Mouse (Mus musculus) limb, embryonic 15.5 days (tissue): ENCODE measurements around the gene Gatd1. TPM values are rescaled to one million over a fixed set of nuclear protein-coding genes. Genes with fewer than 3 reads are reported as not detected.

Experiments
- ATAC-seq: fragments of 200-750 bp; cut with Nextera tagmentation; 2 replicates; pipeline ENCODE4 v1.8.0; 2017; ENCODE audit warnings: low read depth, moderate TSS enrichment; ENCODE audit not compliant: insufficient number of reproducible peaks, low FRiP score, low TSS enrichment
- H3K27ac ChIP-seq: fragments of 300-500 bp; sonication (generic); 2 replicates; pipeline ENCODE4 v1.5.1; 2015; ENCODE audit warnings: moderate library complexity, mild to moderate bottlenecking, inconsistent platforms
- H3K27me3 ChIP-seq: fragments of 300-500 bp; sonication (generic); 2 replicates; pipeline ENCODE4 v1.6.1; 2015; ENCODE audit warnings: inconsistent platforms
- H3K36me3 ChIP-seq: fragments of 300-500 bp; sonication (generic); 2 replicates; pipeline ENCODE4 v1.6.1; 2015; ENCODE audit warnings: inconsistent platforms
- H3K4me1 ChIP-seq: fragments of 300-500 bp; sonication (generic); 2 replicates; pipeline ENCODE4 v1.6.1; 2015; ENCODE audit warnings: inconsistent platforms
- H3K4me2 ChIP-seq: fragments of 300-500 bp; sonication (generic); 2 replicates; pipeline ENCODE4 v1.6.1; 2015; ENCODE audit warnings: mild to moderate bottlenecking, inconsistent platforms
- H3K4me3 ChIP-seq: fragments of 300-500 bp; sonication (generic); 2 replicates; pipeline ENCODE4 v1.5.1; 2015; ENCODE audit warnings: mild to moderate bottlenecking, inconsistent platforms
- H3K9ac ChIP-seq: fragments of 300-500 bp; sonication (generic); 2 replicates; pipeline ENCODE4 v1.6.1; 2015; ENCODE audit warnings: inconsistent platforms
- H3K9me3 ChIP-seq: fragments of 300-500 bp; sonication (generic); 2 replicates; pipeline ENCODE4 v1.6.1; 2016; ENCODE audit warnings: inconsistent platforms
- WGBS: fragments of 180-500 bp; shearing (Covaris S2); methylation state at CpG from one replicate; pipeline ENCODE4 v1.1.7; 2015; 5-methylcytosine and 5-hydroxymethylcytosine counted together
- polyA plus RNA-seq: library from polyadenylated mRNA; unstranded; fragments of >200 nt; fragmentation: Nextera tagmentation; extraction: Ambion mirVana; gene quantifications from 2 replicates; pipeline ENCODE4 v1.2.1, GENCODE M21; 2015

Gene Gatd1
- 62.8 and 62.9 TPM in 2 replicates for polyA plus RNA-seq

DNA sequence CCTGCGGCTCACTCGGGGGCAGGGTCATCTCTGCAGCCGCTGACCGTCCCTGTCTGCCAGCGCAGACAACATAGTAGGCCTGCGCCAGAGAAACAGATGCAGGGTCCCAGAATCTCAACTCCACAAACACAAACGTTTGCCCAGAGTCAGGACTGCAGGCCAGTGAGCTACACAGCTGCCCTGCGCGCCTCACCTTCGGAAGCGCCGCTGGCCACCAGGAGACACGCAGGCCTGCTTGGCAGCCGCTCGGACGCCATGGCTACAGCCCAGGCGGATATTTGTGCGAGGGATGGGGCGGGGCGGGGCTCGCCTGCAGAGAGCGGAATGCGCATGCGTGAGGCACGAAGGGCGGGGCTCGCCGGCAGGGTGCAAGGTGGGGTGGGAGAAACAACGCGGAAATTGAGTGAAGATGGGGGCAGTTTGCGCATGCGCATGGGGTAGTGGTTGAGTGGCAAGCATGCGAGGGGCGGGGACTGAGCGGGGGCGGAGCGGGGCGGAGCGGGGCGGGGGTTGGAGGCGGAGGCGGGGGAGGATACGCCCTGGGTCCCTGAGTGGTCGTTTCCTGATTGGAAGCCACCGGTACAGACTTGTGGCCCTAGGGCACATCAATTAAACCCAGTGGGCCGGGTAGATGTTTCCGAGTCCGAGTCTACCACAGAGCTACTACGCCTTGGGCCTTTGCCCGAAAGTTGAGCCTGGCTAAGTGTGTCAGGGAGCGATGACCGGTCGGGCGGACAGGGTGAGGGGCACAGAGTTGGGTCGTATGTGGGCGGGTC, at the start of gene Gatd1:
TSS of gene Gatd1 (minus strand) at position 328 of the 776 bp plus-strand sequence.
- peak within 1 kb of the TSS; percentile 62 for H3K4me3 ChIP-seq
- under 1% methylated on average over 55 of the region's 56 CpGs for WGBS

GRCm38 (mm10) chr7:141462333-141462821, 48.4 kb upstream of the Gatd1 start:
- peaks cover 52% of the 10 kb centered on the region for H3K4me1 ChIP-seq
- H3K9ac ChIP-seq = 0 out of 2 replicates have a peak overlapping the region, but pooled peaks have one; percentile 28
- H3K4me3 ChIP-seq = peak overlapping the region; percentile 41; the same call in 1 of the 2 replicates

More for the DNA sequence above, at the start of gene Gatd1:
- peak; percentile 89 for ATAC-seq
- Histone ChIP-seq H3K4me2 (peak within 1 kb of the TSS; percentile 79), H3K27me3 (no peaks in the 10 kb centered on the region), H3K27ac (peak within 1 kb of the TSS; percentile 83), H3K4me1 (peaks cover 14% of the 10 kb centered on the region), H3K9ac (peak within 1 kb of the TSS; percentile 69), H3K9me3 (no peaks in the 10 kb centered on the region), H3K36me3 (peaks cover 25% of the 10 kb centered on the region)

GRCm38 (mm10) chr7:141461521-141462332, 47.8 kb upstream of the Gatd1 start:
- peaks cover 47% of the 10 kb centered on the region for H3K4me1 ChIP-seq
- peak overlapping the region; percentile 28; the same call in 1 of the 2 replicates for H3K9ac ChIP-seq
- H3K27ac ChIP-seq = no peak overlapping the region; the same call in 1 of the 2 replicates
- H3K9me3 ChIP-seq = no peaks in the 10 kb centered on the region
- no peak for ATAC-seq
- 3% methylated on average over 59 of the region's 59 CpGs for WGBS
- H3K27me3 ChIP-seq = peaks cover 61% of the 10 kb centered on the region
- peaks cover 7% of the 10 kb centered on the region; the same call in 1 of the 2 replicates for H3K36me3 ChIP-seq
- H3K4me3 ChIP-seq = peak overlapping the region; percentile 41
- peak overlapping the region; percentile 76 for H3K4me2 ChIP-seq

More at GRCm38 (mm10) chr7:141462333-141462821, 48.4 kb upstream of the Gatd1 start:
- Histone ChIP-seq H3K36me3 (peaks cover 7% of the 10 kb centered on the region; the same call in 1 of the 2 replicates), H3K9me3 (no peaks in the 10 kb centered on the region), H3K4me2 (peak overlapping the region; percentile 76; the same call in 1 of the 2 replicates), H3K27ac (no peak overlapping the region), H3K27me3 (peaks cover 61% of the 10 kb centered on the region)
- ATAC-seq = no peak
- WGBS = 7% methylated on average over 5 of the region's 5 CpGs

- ATAC-seq = no peak
- Histone ChIP-seq H3K9me3 (no peaks in the 10 kb centered on the region), H3K4me2 (peak within 1 kb of the TSS; percentile 76), H3K27ac (no peak within 1 kb of the TSS; the same call in 1 of the 2 replicates), H3K4me1 (peaks cover 46% of the 10 kb centered on the region), H3K9ac (peak within 1 kb of the TSS; percentile 28; the same call in 1 of the 2 replicates), H3K27me3 (peaks cover 60% of the 10 kb centered on the region), H3K4me3 (peak within 1 kb of the TSS; percentile 41), H3K36me3 (peaks cover 7% of the 10 kb centered on the region; the same call in 1 of the 2 replicates)
- 71% methylated on average over 15 of the region's 15 CpGs for WGBS
Observed at GRCm38 (mm10) chr7:141460391-141461113, 46.6 kb upstream of the Gatd1 start, which contains the start of gene Cracr2b. TSS of gene Cracr2b (plus strand) at chr7:141461094.

- Histone ChIP-seq H3K4me2 (no peak overlapping the region), H3K9me3 (no peaks in the 10 kb centered on the region), H3K27me3 (peaks cover 57% of the 10 kb centered on the region), H3K27ac (no peak overlapping the region), H3K4me3 (no peak overlapping the region), H3K4me1 (peaks cover 45% of the 10 kb centered on the region), H3K36me3 (peaks cover 7% of the 10 kb centered on the region; the same call in 1 of the 2 replicates), H3K9ac (no peak overlapping the region)
- ATAC-seq = no peak
- 65% methylated on average over 5 of the region's 5 CpGs for WGBS
Observed at GRCm38 (mm10) chr7:141460001-141460390, 46.1 kb upstream of the Gatd1 start.

DNA sequence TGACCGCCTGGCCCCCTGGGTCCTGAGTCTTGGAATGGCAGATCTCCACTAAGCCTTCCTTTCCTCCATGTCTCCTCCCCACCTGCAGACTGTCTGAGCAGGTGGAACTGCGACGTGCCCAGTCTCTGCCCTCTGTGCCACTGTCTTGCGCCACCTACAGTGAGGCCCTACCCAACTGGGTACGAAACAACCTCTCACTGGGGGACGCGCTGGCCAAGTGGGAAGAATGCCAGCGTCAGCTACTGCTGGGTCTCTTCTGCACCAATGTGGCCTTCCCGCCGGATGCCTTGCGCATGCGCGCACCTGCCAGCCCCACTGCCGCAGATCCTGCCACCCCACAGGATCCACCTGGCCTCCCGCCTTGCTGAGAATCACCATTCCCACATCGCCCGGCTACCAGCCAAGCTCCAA, 45.4 kb upstream of the Gatd1 start:
- Histone ChIP-seq H3K27ac (no peak overlapping the region), H3K4me2 (no peak overlapping the region), H3K4me3 (no peak overlapping the region), H3K36me3 (peaks cover 7% of the 10 kb centered on the region; the same call in 1 of the 2 replicates), H3K4me1 (peaks cover 43% of the 10 kb centered on the region), H3K27me3 (peaks cover 50% of the 10 kb centered on the region), H3K9ac (no peak overlapping the region), H3K9me3 (no peaks in the 10 kb centered on the region)
- no peak for ATAC-seq
- WGBS = 87% methylated on average over 17 of the region's 17 CpGs

DNA sequence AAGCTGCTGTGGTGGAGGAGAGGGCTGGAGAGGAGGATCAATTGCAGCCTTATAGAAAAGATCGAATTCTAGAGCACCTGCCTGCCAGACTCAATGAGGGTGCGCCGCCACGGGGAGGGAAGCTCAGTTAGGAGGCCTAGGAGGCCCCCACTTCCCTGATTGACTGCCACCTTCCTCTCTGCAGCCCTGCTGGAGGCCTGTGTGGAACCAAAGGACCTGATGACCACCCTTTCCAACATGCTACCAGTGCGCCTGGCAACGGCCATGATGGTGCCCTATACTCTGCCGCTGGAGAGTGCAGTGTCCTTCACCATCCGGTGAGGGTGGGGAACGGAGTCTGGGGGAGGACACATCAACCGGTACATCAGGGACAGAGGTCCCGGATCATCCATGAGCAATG, 44.7 kb upstream of the Gatd1 start:
- Histone ChIP-seq H3K36me3 (peaks cover 7% of the 10 kb centered on the region; the same call in 1 of the 2 replicates), H3K4me1 (peaks cover 37% of the 10 kb centered on the region), H3K4me2 (no peak overlapping the region), H3K27me3 (peaks cover 44% of the 10 kb centered on the region), H3K27ac (no peak overlapping the region), H3K9me3 (no peaks in the 10 kb centered on the region), H3K4me3 (no peak overlapping the region), H3K9ac (no peak overlapping the region)
- no peak for ATAC-seq
- 90% methylated on average over 11 of the region's 11 CpGs for WGBS

GRCm38 (mm10) chr7:141457986-141458660, 44.2 kb upstream of the Gatd1 start:
- H3K4me3 ChIP-seq = no peak overlapping the region
- peaks cover 38% of the 10 kb centered on the region for H3K27me3 ChIP-seq

DNA sequence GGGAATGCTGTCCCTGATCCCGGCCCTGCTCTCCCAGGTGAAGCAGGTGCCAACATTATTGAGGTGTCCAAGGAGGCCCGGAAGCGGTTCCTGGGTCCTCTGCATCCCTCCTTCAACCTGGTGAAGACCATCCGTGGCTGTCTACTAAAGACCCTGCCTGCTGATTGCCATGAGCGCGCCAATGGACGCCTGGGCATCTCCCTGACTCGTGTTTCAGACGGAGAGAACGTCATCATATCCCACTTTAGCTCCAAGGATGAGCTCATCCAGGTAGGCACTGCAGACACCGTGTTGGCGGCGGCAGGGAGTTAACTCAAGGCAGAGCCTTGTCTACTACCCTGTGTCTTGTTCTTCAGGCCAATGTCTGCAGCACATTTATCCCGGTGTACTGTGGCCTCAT, 43.3 kb upstream of the Gatd1 start:
- no peak overlapping the region for H3K4me2 ChIP-seq
- no peak for ATAC-seq
- H3K9ac ChIP-seq = no peak overlapping the region
- H3K4me1 ChIP-seq = peaks cover 30% of the 10 kb centered on the region
- H3K9me3 ChIP-seq = no peaks in the 10 kb centered on the region
- WGBS = 91% methylated on average over 14 of the region's 14 CpGs
- H3K4me3 ChIP-seq = no peak overlapping the region
- peaks cover 9% of the 10 kb centered on the region for H3K36me3 ChIP-seq
- H3K27me3 ChIP-seq = peaks cover 30% of the 10 kb centered on the region
- H3K27ac ChIP-seq = no peak overlapping the region

More at GRCm38 (mm10) chr7:141457986-141458660, 44.2 kb upstream of the Gatd1 start:
- Histone ChIP-seq H3K27ac (no peak overlapping the region), H3K4me2 (no peak overlapping the region), H3K9me3 (no peaks in the 10 kb centered on the region), H3K4me1 (peaks cover 34% of the 10 kb centered on the region), H3K36me3 (peaks cover 7% of the 10 kb centered on the region; the same call in 1 of the 2 replicates), H3K9ac (no peak overlapping the region)
- WGBS = 74% methylated on average over 15 of the region's 15 CpGs
- ATAC-seq = no peak

GRCm38 (mm10) chr7:141456739-141457138, 42.8 kb upstream of the Gatd1 start:
- Histone ChIP-seq H3K9me3 (no peaks in the 10 kb centered on the region), H3K36me3 (peaks cover 14% of the 10 kb centered on the region), H3K27ac (no peak overlapping the region), H3K4me3 (no peak overlapping the region), H3K9ac (no peak overlapping the region), H3K4me2 (no peak overlapping the region), H3K4me1 (peaks cover 26% of the 10 kb centered on the region), H3K27me3 (peaks cover 25% of the 10 kb centered on the region)
- no peak for ATAC-seq
- WGBS = 87% methylated on average over 6 of the region's 6 CpGs
